Mouse (Mus musculus) neural tube, embryonic 12.5 days (tissue): ENCODE measurements around the gene Fyn. TPM values are rescaled to one million over a fixed set of nuclear protein-coding genes. Genes with fewer than 3 reads are reported as not detected.

ENCODE experiments used
- ATAC-seq: fragments of 200-750 bp; cut with Nextera tagmentation; 2 replicates; pipeline ENCODE4 v1.8.0; 2017; ENCODE audit warnings: low read depth, mild to moderate bottlenecking, moderate TSS enrichment, moderate library complexity; ENCODE audit not compliant: low FRiP score
- H3K27ac ChIP-seq: fragments of 300-500 bp; sonication (generic); 2 replicates; pipeline ENCODE4 v1.5.1; 2016
- H3K27me3 ChIP-seq: fragments of 300-500 bp; sonication (generic); replicated peaks from 2 replicates; pipeline ENCODE4 v1.6.1; 2016; ENCODE audit warnings: mild to moderate bottlenecking
- H3K36me3 ChIP-seq: fragments of 300-500 bp; sonication (generic); 2 replicates; pipeline ENCODE4 v1.6.1; 2016; ENCODE audit warnings: mild to moderate bottlenecking
- H3K4me1 ChIP-seq: fragments of 300-500 bp; sonication (generic); 2 replicates; pipeline ENCODE4 v1.6.1; 2016
- H3K4me2 ChIP-seq: fragments of 300-500 bp; sonication (generic); replicated peaks from 2 replicates; pipeline ENCODE4 v1.6.1; 2016; ENCODE audit warnings: mild to moderate bottlenecking
- H3K4me3 ChIP-seq: fragments of 300-500 bp; sonication (generic); 2 replicates; pipeline ENCODE4 v1.5.1; 2016
- H3K9ac ChIP-seq: fragments of 300-500 bp; sonication (generic); 2 replicates; pipeline ENCODE4 v1.6.1; 2016; ENCODE audit warnings: mild to moderate bottlenecking
- H3K9me3 ChIP-seq: fragments of 300-500 bp; sonication (generic); 2 replicates; pipeline ENCODE4 v1.6.1; 2016; ENCODE audit warnings: mild to moderate bottlenecking
- WGBS: fragments of 180-500 bp; shearing (Covaris S2); methylation state at CpG from one replicate; pipeline ENCODE4 v1.1.7; 2016; 5-methylcytosine and 5-hydroxymethylcytosine counted together
- polyA plus RNA-seq: library from polyadenylated mRNA; unstranded; fragments of >200 nt; fragmentation: Nextera tagmentation; extraction: Ambion mirVana; gene quantifications from 2 replicates; pipeline ENCODE4 v1.2.1, GENCODE M21; 2016

The Fyn gene
- 72.4 and 79.8 TPM in 2 replicates for polyA plus RNA-seq

DNA sequence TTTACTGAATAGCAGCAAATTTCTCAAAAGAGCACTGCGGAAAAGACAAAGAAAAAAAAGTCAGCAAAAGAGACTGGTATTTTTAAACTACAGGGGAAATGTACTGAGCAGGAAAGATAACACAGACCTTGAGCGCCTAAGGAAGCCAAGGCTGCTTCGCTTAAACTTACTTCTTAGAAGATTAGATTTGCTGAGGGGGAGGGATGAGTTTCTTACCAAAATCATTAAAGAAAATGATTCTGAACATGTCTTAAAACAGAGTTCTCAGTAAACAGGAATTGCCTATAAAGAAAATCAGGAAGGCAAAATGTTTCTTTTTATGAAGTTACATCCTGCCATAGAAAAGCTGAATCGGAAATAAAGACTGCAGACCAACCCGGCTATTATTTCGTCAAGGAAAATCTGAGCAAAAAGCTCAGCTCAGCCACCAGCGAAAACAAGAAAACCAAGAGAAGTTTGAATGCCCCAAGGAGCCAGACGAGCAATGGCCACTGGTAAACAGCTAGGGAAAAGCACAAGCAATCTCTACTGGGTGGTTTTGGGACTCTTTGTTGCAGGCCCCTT, at the start of gene Fyn:
Fyn (plus strand) TSS at position 284 of the 564 bp plus-strand sequence.
- no peaks in the 10 kb centered on the region for H3K36me3 ChIP-seq
- H3K4me1 ChIP-seq: peaks cover 30% of the 10 kb centered on the region
- no peak for ATAC-seq
- H3K27ac ChIP-seq: peak within 1 kb of the TSS; percentile 96
- H3K9me3 ChIP-seq: no peaks in the 10 kb centered on the region
- H3K9ac ChIP-seq: peak within 1 kb of the TSS; percentile 95
- peak within 1 kb of the TSS; percentile 75 for H3K4me3 ChIP-seq
- H3K27me3 ChIP-seq: no peaks in the 10 kb centered on the region
- H3K4me2 ChIP-seq: peak within 1 kb of the TSS; percentile 67
- WGBS: 39% methylated on average over 8 of the region's 8 CpGs

DNA sequence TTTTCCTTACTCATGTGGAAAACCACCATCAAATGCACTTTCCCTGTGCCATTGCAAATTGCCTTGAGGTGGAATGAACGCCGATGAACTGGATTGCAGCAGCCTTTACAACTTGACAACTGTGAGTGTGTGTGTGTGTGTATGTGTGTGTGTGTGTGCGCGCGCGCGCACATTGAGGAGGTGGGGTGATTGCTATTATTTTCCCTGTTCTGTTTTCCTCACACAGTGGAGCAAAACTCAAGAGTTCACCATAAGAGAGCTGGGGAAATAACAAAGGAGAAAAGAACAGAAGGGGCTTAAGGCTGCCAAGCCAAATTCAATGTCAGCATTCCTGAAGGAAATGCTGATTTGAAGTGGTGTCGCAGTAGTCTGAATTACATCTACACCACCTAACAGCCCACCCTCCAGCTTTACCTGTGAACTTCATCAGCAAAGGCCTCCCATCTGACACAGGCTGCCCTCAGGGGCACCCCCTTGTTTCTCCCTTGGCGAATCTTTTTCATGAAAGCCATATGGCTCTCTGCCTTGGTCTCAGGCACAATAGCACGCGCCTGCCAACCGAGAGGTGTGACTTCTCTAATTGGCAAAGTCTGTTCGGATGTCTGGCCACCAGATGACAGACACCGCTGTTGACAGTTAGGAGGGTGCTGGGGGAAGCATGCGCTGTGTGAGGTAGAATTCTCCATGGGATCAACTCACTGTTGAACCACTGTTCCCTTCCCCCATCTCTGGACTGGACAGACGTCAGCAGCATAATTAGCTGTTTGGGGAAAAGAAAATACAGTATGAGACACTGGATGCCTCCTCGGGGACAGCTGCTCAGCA, 47.6 kb upstream of the Fyn start:
- Histone ChIP-seq H3K36me3 (no peaks in the 10 kb centered on the region), H3K27ac (no peak overlapping the region), H3K4me1 (0 out of 2 replicates have a peak, but pooled peaks cover 9% of the 10 kb centered on the region), H3K9me3 (no peaks in the 10 kb centered on the region), H3K4me2 (peak overlapping the region; percentile 27), H3K27me3 (no peaks in the 10 kb centered on the region), H3K9ac (no peak overlapping the region), H3K4me3 (no peak overlapping the region)
- WGBS: 71% methylated on average over 17 of the region's 17 CpGs
- peak; percentile 50; the same call in 1 of the 2 replicates for ATAC-seq

DNA sequence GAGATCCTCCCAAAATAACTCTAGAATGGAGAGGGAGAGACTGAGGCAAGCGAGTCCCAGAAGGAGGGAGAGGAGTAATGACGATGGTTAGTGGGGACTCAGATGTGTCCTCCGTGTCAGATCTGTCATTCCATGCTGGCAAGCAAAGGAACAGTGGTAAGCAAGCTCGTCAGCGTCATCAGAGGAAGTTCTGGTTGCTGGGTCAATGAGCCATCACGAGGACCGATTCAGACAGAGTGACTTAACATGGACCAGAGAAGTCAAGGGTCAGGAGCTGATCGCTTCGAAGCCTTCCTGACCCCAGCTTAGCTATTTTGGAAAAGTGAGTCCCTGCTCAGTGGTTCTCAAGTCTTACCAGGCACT, 47.1 kb upstream of the Fyn start:
- H3K27me3 ChIP-seq: no peaks in the 10 kb centered on the region
- no peak for ATAC-seq
- peak overlapping the region; percentile 27 for H3K4me2 ChIP-seq
- H3K36me3 ChIP-seq: no peaks in the 10 kb centered on the region
- H3K9me3 ChIP-seq: no peaks in the 10 kb centered on the region
- 80% methylated on average over 9 of the region's 9 CpGs for WGBS
- no peak overlapping the region for H3K9ac ChIP-seq
- 0 out of 2 replicates have a peak, but pooled peaks cover 9% of the 10 kb centered on the region for H3K4me1 ChIP-seq
- H3K4me3 ChIP-seq: no peak overlapping the region
- no peak overlapping the region for H3K27ac ChIP-seq

DNA sequence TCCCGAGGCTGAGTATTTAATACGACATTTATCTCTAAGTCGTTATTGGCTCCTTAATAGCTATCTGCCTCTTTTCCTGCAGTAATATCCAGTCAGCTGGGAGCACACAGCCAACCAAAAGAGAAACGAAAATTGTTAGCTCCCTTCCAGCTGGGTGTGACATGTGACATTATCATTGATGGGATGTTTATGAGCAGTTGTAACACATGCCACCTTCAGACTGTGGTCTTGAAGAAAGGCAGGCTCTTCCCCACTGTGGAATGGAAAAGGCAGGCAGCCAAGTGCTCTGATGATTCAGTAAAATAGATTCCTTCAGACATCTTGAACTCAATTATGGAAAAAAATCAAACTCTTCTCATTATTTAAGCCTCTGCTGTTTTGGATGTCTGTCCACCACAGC, 46.5 kb upstream of the Fyn start:
- Histone ChIP-seq H3K27ac (no peak overlapping the region), H3K9me3 (no peaks in the 10 kb centered on the region), H3K27me3 (no peaks in the 10 kb centered on the region), H3K4me2 (no peak overlapping the region), H3K4me1 (0 out of 2 replicates have a peak, but pooled peaks cover 9% of the 10 kb centered on the region), H3K9ac (no peak overlapping the region), H3K4me3 (no peak overlapping the region), H3K36me3 (no peaks in the 10 kb centered on the region)
- WGBS: 77% methylated on average over 4 of the region's 4 CpGs
- no peak for ATAC-seq

DNA sequence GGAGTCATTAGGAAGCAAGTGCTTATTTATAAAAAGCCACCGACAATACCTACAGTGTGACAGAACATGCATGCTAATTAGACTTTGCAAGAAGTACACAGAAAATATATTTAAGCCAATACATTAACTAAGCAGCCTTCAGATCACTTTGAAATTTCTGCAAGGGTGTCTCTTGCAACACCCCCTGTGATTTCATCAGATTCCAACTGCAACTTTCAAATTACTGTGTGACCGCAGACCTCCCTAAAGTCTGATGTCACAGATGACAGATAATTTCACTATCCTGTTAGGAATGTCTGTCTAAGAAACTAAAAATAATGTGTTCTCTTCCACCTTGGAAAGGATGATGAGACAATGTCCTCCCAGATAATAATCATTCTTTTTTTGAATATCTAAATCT, 44.4 kb upstream of the Fyn start:
- H3K27ac ChIP-seq: no peak overlapping the region
- H3K9me3 ChIP-seq: no peaks in the 10 kb centered on the region
- H3K27me3 ChIP-seq: no peaks in the 10 kb centered on the region
- 0 out of 2 replicates have a peak, but pooled peaks cover 9% of the 10 kb centered on the region for H3K4me1 ChIP-seq
- WGBS: 87% methylated on average over 2 of the region's 2 CpGs
- no peaks in the 10 kb centered on the region for H3K36me3 ChIP-seq
- no peak overlapping the region for H3K4me2 ChIP-seq
- no peak overlapping the region for H3K4me3 ChIP-seq
- no peak for ATAC-seq
- no peak overlapping the region for H3K9ac ChIP-seq

DNA sequence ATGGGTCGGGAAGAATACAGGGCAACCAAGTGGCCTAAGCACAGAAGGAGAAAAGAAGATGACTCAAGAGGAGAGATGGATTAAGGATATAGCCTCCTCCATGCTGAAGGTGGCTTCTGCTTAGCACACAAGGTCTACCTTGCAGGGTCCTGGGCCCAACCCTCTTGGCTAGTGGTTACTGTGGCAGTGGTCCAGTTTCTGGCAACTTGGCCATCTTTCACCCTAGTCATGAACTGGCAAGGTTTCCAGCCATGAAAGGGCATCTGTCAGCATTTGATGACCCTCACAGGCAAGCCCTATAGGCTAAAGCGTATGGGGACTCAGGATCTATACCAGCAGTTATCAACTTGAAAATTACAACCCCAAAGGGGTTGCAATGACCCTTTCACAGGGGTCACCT, 40.0 kb upstream of the Fyn start:
- no peak for ATAC-seq
- 88% methylated on average over 2 of the region's 2 CpGs for WGBS
- no peak overlapping the region for H3K4me3 ChIP-seq
- peaks cover 8% of the 10 kb centered on the region; the same call in 1 of the 2 replicates for H3K9me3 ChIP-seq
- no peaks in the 10 kb centered on the region for H3K4me1 ChIP-seq
- H3K27ac ChIP-seq: no peak overlapping the region
- H3K36me3 ChIP-seq: no peaks in the 10 kb centered on the region
- no peak overlapping the region for H3K9ac ChIP-seq
- no peak overlapping the region for H3K4me2 ChIP-seq
- no peaks in the 10 kb centered on the region for H3K27me3 ChIP-seq

DNA sequence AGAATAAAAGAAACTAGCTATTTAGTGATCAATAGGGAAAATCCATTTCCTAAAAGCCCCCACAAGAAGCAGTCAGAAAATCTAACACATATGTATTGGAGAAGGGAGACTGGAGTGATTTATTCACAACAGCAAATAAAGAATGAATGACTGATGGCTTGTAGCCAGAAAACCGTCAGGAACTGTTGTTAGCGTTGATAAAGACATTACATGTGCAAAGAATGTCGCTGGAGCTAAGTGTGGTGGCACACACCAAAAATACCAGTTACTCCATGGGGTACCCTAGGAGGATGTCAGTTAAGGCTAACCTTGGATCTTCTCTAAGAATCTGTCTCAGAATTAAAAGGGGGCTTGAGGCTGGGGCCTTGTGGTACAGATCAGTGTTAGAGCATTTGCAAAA, 34.3 kb upstream of the Fyn start:
- no peaks in the 10 kb centered on the region for H3K4me1 ChIP-seq
- no peak overlapping the region for H3K4me3 ChIP-seq
- H3K36me3 ChIP-seq: no peaks in the 10 kb centered on the region
- no peak overlapping the region for H3K4me2 ChIP-seq
- H3K9ac ChIP-seq: no peak overlapping the region
- ATAC-seq: no peak
- H3K9me3 ChIP-seq: peaks cover 8% of the 10 kb centered on the region; the same call in 1 of the 2 replicates
- H3K27ac ChIP-seq: no peak overlapping the region
- H3K27me3 ChIP-seq: no peaks in the 10 kb centered on the region
- WGBS: 65% methylated on average over 3 of the region's 3 CpGs

DNA sequence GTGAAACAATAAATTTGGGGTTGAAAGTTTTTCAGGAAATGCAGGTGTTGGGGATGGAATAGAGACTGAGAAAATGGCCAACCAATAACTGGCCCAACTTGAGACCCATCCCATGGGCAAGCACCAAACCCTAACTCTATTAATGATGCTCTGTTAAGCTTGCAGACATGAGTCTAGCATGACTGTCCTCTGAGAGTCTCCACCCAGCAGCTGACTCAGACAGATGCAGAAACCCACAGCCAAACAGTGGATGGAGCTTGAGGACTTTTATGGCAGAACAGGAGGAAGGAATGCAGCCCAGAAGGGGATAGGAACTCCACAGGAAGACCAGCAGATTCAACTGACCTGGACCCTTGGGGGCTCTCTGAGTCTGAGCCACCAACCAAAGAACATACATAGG, 32.8 kb upstream of the Fyn start:
- H3K4me2 ChIP-seq: no peak overlapping the region
- H3K9me3 ChIP-seq: peaks cover 8% of the 10 kb centered on the region; the same call in 1 of the 2 replicates
- no peaks in the 10 kb centered on the region for H3K4me1 ChIP-seq
- no peaks in the 10 kb centered on the region for H3K36me3 ChIP-seq
- H3K27me3 ChIP-seq: no peaks in the 10 kb centered on the region
- no peak overlapping the region for H3K9ac ChIP-seq
- H3K4me3 ChIP-seq: no peak overlapping the region
- no peak overlapping the region for H3K27ac ChIP-seq
- no peak for ATAC-seq

DNA sequence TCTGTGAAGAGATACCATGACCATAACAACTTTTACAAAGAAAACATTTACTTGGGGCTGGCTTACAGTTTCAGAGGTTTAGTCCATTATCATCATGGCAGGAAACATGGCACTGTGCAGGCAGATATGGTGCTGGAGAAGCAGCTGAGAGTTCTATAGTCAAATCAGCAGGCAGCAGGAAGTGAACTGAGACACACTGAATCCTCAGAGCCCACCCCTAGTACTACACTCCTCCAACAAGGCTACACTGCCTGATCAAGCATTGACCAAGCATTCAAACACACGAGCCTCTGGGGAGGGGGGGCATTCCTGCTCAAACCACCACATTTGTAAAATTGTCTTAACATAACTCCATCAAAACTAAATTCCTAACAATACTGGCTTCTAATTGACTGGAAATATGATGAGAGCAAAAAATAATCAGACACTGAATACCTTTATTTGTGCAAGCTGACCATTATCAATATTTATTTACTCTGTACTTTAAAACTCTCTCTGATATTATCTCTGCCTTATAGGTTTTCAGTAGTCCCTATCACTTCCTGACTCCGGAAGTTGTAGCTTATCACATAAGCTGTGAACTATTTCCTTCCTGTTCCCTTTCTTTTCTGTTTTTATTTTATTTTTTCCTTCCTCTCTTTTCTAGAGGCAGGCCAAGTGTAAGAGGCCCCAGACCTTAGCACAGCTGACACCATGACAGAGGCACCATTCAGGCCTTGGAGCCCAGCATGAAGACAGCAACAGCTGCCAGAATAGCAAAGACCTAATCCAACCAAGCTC, 29.3 kb upstream of the Fyn start:
- Histone ChIP-seq H3K27me3 (no peaks in the 10 kb centered on the region), H3K36me3 (no peaks in the 10 kb centered on the region), H3K9ac (no peak overlapping the region), H3K9me3 (no peaks in the 10 kb centered on the region), H3K4me3 (no peak overlapping the region), H3K4me1 (no peaks in the 10 kb centered on the region), H3K27ac (no peak overlapping the region), H3K4me2 (no peak overlapping the region)
- 84% methylated on average over 2 of the region's 2 CpGs for WGBS
- ATAC-seq: no peak

DNA sequence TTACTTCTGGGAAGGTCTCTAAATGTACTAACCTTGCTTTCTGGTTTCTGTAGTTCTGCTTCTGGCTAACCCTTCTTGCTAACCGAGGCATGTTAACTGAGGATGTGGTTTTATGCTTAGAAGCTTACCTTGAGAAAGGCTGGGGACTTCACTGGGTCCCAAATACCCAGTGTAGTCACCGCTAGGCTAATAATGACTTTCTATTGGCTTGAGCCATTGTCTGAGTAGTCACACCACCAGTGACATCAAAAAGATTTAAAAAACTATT, 28.8 kb upstream of the Fyn start:
- no peaks in the 10 kb centered on the region for H3K36me3 ChIP-seq
- H3K4me3 ChIP-seq: no peak overlapping the region
- H3K4me2 ChIP-seq: no peak overlapping the region
- ATAC-seq: no peak
- H3K9me3 ChIP-seq: no peaks in the 10 kb centered on the region
- WGBS: 89% methylated on average over 2 of the region's 2 CpGs
- H3K9ac ChIP-seq: no peak overlapping the region
- H3K27me3 ChIP-seq: no peaks in the 10 kb centered on the region
- H3K27ac ChIP-seq: no peak overlapping the region
- no peaks in the 10 kb centered on the region for H3K4me1 ChIP-seq

DNA sequence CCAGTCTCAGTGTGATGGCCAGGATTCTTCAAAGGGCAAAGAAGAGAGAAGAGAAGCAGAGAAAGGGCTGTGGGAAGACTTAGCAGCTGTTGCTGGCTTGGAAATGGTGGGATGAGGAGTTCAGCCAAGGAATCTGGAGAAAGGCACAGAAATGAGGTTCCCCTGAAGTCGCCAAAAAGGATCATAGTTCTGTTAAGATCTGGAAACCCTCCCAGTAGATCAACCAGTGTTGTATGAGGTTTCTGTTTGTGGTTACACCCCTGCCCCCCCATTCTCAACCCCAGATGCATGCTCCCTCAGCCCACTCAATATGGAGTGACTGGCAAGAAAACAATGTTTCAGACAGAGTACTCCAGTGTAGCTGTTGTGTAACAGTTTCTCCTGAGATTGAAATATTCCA, 25.1 kb upstream of the Fyn start:
- Histone ChIP-seq H3K27me3 (no peaks in the 10 kb centered on the region), H3K4me3 (no peak overlapping the region), H3K9ac (no peak overlapping the region), H3K4me1 (no peaks in the 10 kb centered on the region), H3K4me2 (no peak overlapping the region), H3K27ac (no peak overlapping the region), H3K36me3 (no peaks in the 10 kb centered on the region), H3K9me3 (no peaks in the 10 kb centered on the region)
- 92% methylated on average over 1 of the region's 1 CpGs for WGBS
- ATAC-seq: no peak

DNA sequence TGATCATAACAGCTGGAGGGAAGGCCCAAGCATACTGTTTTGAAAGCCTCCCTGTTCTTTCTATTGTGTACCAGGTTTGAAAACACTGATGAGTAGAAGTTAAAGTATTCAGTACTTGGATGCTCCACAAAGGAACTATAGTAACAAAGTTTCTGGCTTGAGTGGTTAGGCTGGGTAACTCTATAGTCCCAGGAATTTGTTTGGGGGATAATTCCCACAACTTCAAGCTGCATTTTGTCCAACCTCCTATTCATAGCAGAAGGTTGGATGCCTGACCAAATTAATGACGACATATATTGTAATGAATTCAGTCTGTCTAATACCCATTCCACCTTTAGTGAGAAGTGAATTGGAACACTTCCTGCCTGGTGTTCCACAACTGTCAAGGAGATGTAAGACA, 22.7 kb upstream of the Fyn start:
- H3K36me3 ChIP-seq: no peaks in the 10 kb centered on the region
- no peaks in the 10 kb centered on the region for H3K27me3 ChIP-seq
- no peak overlapping the region for H3K27ac ChIP-seq
- no peak for ATAC-seq
- H3K9ac ChIP-seq: no peak overlapping the region
- H3K4me1 ChIP-seq: no peaks in the 10 kb centered on the region
- 91% methylated on average over 1 of the region's 1 CpGs for WGBS
- H3K4me3 ChIP-seq: no peak overlapping the region
- H3K4me2 ChIP-seq: no peak overlapping the region
- H3K9me3 ChIP-seq: no peaks in the 10 kb centered on the region
